In the genomic region with DNA sequence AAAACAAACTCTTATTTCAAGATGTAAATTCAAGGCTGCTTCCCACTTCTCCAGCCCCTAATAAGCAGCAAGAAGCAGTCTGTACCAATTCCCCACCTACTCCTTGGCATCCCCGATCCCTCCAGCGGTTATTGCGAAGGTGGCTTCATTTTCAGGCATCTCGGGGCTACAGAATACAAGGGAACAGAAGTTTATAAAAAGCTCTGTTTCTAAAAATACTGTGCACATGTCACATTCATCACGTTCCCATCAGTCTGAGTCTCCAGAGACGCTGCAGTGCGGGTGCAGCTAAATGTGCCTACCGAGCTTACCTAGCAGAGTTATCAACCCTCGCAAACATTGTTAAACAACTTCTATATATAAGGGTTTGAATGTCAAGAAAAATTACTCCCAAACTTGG, we compare ENCODE assay signal across 19 mouse cellular contexts. TPM values are rescaled to one million over a fixed set of nuclear protein-coding genes. Genes with fewer than 3 reads are reported as not detected.
DNase-seq lines count a peak whose midpoint lies in the region; ATAC-seq and TF ChIP-seq lines count a peak whose summit lies in the region.
"Had no signal": no experiment of that assay in that cellular context is flagged by ENCODE, and none has a peak within 500 bp of the region (broad histone marks: within the 10 kb centered on the region; RNA-seq: fewer than 3 reads in every experiment).

No protein-coding gene starts in this region.

- H3K9me3 ChIP-seq in forebrain, postnatal 0 days (ENCODE audit: low read length) = no peaks in the 10 kb centered on the region
- no peaks in the 10 kb centered on the region for H3K9me3 ChIP-seq in forebrain, embryonic 14.5 days (replicated peaks; ENCODE audit: control insufficient read depth, low read length)
- H3K9me3 ChIP-seq: forebrain, embryonic 12.5 days; limb, embryonic 15.5 days had no signal

- peak; percentile 25 for DNase-seq in forebrain, postnatal 0 days
- DNase-seq in forebrain, embryonic 14.5 days (ENCODE audit: low spot score) = no peak
- peak; percentile 13 to 36 for DNase-seq in layer of hippocampus, adult 18-20 months (ENCODE audit: low spot score in 2 of 2)
- DNase-seq in layer of hippocampus, postnatal 10 days (ENCODE audit: low spot score in 2 of 2) = no peak
- peak; percentile 10 to 14 for DNase-seq in layer of hippocampus, postnatal 36 days
- peak; percentile 24 for DNase-seq in right cerebral cortex, postnatal 14 days
- DNase-seq in kidney, adult 11 months = no peak
- no peak for DNase-seq in cerebellum, adult 9-10 months
- DNase-seq: cerebellum, postnatal 14 days; kidney, postnatal 25 days; lung, embryonic 14.5 days had no signal

- TF ChIP-seq CTCF in forebrain, postnatal 0 days (IDR thresholded peaks at IDR 0.05; ENCODE audit: low read depth) = no peak

- no peaks in the 10 kb centered on the region for H3K27me3 ChIP-seq in forebrain, postnatal 0 days (ENCODE audit: insufficient read depth, low read length)
- H3K27me3 ChIP-seq in forebrain, embryonic 14.5 days (replicated peaks; ENCODE audit: control insufficient read depth, insufficient read depth, low read length) = no peaks in the 10 kb centered on the region
- H3K27me3 ChIP-seq: forebrain, embryonic 12.5 days; limb, embryonic 15.5 days had no signal

- H3K36me3 ChIP-seq in forebrain, postnatal 0 days (ENCODE audit: insufficient read depth) = no peaks in the 10 kb centered on the region
- no peaks in the 10 kb centered on the region for H3K36me3 ChIP-seq in forebrain, embryonic 14.5 days (ENCODE audit: control insufficient read depth, insufficient read depth, low read length)
- H3K36me3 ChIP-seq: forebrain, embryonic 12.5 days; limb, embryonic 15.5 days had no signal

- no peaks in the 10 kb centered on the region for H3K4me1 ChIP-seq in forebrain, postnatal 0 days (ENCODE audit: insufficient read depth)
- no peaks in the 10 kb centered on the region for H3K4me1 ChIP-seq in forebrain, embryonic 14.5 days (ENCODE audit: control insufficient read depth, insufficient read depth, low read length)
- H3K4me1 ChIP-seq: forebrain, embryonic 12.5 days; limb, embryonic 15.5 days had no signal

- H3K4me2 ChIP-seq in forebrain, postnatal 0 days (ENCODE audit: low read depth) = no peak overlapping the region
- no peak overlapping the region for H3K4me2 ChIP-seq in forebrain, embryonic 14.5 days (ENCODE audit: low read length)
- H3K4me2 ChIP-seq: forebrain, embryonic 12.5 days; limb, embryonic 15.5 days; lung, embryonic 14.5 days had no signal

- no peak overlapping the region for H3K4me3 ChIP-seq in forebrain, postnatal 0 days (ENCODE audit: low read depth, low read length)
- no peak overlapping the region for H3K4me3 ChIP-seq in forebrain, embryonic 14.5 days (ENCODE audit: low read depth, low read length)
- H3K4me3 ChIP-seq: forebrain, embryonic 12.5 days; limb, embryonic 15.5 days had no signal

- 68% methylated on average over 9 of the region's 9 CpGs for WGBS in forebrain, postnatal 0 days
- 83% methylated on average over 9 of the region's 9 CpGs for WGBS in forebrain, embryonic 14.5 days

- no peak for ATAC-seq in forebrain, postnatal 0 days
- ATAC-seq in forebrain, embryonic 14.5 days = no peak
- ATAC-seq: inflammation-experienced regulatory T-cells, adult 6 months; Patski had no signal

- H3K27ac ChIP-seq in forebrain, postnatal 0 days (ENCODE audit: low read depth, low read length) = no peak overlapping the region
- H3K27ac ChIP-seq in forebrain, embryonic 14.5 days (ENCODE audit: low read depth, low read length) = no peak overlapping the region
- H3K27ac ChIP-seq: forebrain, embryonic 12.5 days; limb, embryonic 15.5 days had no signal

- H3K9ac ChIP-seq in forebrain, postnatal 0 days = no peak overlapping the region
- H3K9ac ChIP-seq in forebrain, embryonic 14.5 days (ENCODE audit: low read length) = no peak overlapping the region
- H3K9ac ChIP-seq: forebrain, embryonic 12.5 days; limb, embryonic 15.5 days; lung, embryonic 14.5 days had no signal

RNA-seq across cellular contexts. Expression of gene Ddx17, which starts 15.9 kb away (rescaled TPM):
- 373 and 392 TPM in 2 replicates for total RNA-seq in forebrain, postnatal 0 days (2014; rRNA removed)
- polyA plus RNA-seq in forebrain, postnatal 0 days (2015; fragmentation: Nextera tagmentation; extraction: Ambion mirVana) = 21.5 and 26.5 TPM in 2 replicates
- 88.7 and 97.1 TPM in 2 replicates for polyA plus RNA-seq in forebrain, embryonic 14.5 days (2014; fragmentation: Nextera tagmentation; extraction: Ambion mirVana)
- total RNA-seq in layer of hippocampus, adult 18-20 months (2021) = 100 to 1,000 TPM; 277 to 299 TPM
- total RNA-seq in layer of hippocampus, postnatal 10 days (2021) = 100 to 1,000 TPM; 381 to 420 TPM
- total RNA-seq in layer of hippocampus, postnatal 36 days (2021) = 100 to 1,000 TPM; 311 to 331 TPM

RNA-seq across cellular contexts. Expression of gene Dmc1, which starts 42.5 kb away (rescaled TPM):
- total RNA-seq in forebrain, postnatal 0 days (2014; rRNA removed) = 1.8 and 3.2 TPM in 2 replicates
- polyA plus RNA-seq in forebrain, postnatal 0 days (2015; fragmentation: Nextera tagmentation; extraction: Ambion mirVana) = 0.44 and 0.49 TPM in 2 replicates
- 0.43 and 0.74 TPM in 2 replicates for polyA plus RNA-seq in forebrain, embryonic 14.5 days (2014; fragmentation: Nextera tagmentation; extraction: Ambion mirVana)
- total RNA-seq in layer of hippocampus, adult 18-20 months (2021) = under 1 TPM; 0.23 to 0.57 TPM
- total RNA-seq in layer of hippocampus, postnatal 10 days (2021) = 1 to 10 TPM; 1.3 to 1.7 TPM
- 1 to 10 TPM; 1.1 to 2.2 TPM for total RNA-seq in layer of hippocampus, postnatal 36 days (2021)
- polyA plus RNA-seq: inflammation-experienced regulatory T-cells, adult 6 months had no signal

RNA-seq across cellular contexts. Expression of gene Kdelr3, which starts 46.2 kb away (rescaled TPM):
- 3.1 and 5.6 TPM in 2 replicates for total RNA-seq in forebrain, postnatal 0 days (2014; rRNA removed)
- 5.3 and 6.8 TPM in 2 replicates for polyA plus RNA-seq in forebrain, postnatal 0 days (2015; fragmentation: Nextera tagmentation; extraction: Ambion mirVana)
- 6.8 and 8.4 TPM in 2 replicates for polyA plus RNA-seq in forebrain, embryonic 14.5 days (2014; fragmentation: Nextera tagmentation; extraction: Ambion mirVana)
- total RNA-seq in layer of hippocampus, adult 18-20 months (2021) = under 1 TPM; 0.45 to 0.53 TPM
- 1 to 10 TPM; 1.0 to 1.3 TPM for total RNA-seq in layer of hippocampus, postnatal 10 days (2021)
- total RNA-seq in layer of hippocampus, postnatal 36 days (2021) = under 1 TPM in 1 of 2 experiments, not detected in 1; 0.32 TPM
- total RNA-seq: megakaryocyte, adult 5-6 weeks had no signal

RNA-seq across cellular contexts. Expression of gene Kcnj4, which starts 57.4 kb away (rescaled TPM):
- 17.3 and 17.8 TPM in 2 replicates for total RNA-seq in forebrain, postnatal 0 days (2014; rRNA removed)
- polyA plus RNA-seq in forebrain, postnatal 0 days (2015; fragmentation: Nextera tagmentation; extraction: Ambion mirVana) = 0.99 and 1.1 TPM in 2 replicates
- polyA plus RNA-seq in forebrain, embryonic 14.5 days (2014; fragmentation: Nextera tagmentation; extraction: Ambion mirVana) = 0.18 TPM in 1 of 2 replicates, not detected in the other
- 10 to 100 TPM; 87.2 to 88.5 TPM for total RNA-seq in layer of hippocampus, adult 18-20 months (2021)
- total RNA-seq in layer of hippocampus, postnatal 10 days (2021) = 10 to 100 TPM; 57.7 to 66.4 TPM
- 10 to 100 TPM; 69.5 to 75.8 TPM for total RNA-seq in layer of hippocampus, postnatal 36 days (2021)
- total RNA-seq: megakaryocyte, adult 5-6 weeks had no signal
- polyA plus RNA-seq: embryonic facial prominence, embryonic 11.5 days; forebrain, embryonic 12.5 days; gonadal fat pad, adult 2 months; inflammation-experienced regulatory T-cells, adult 6 months; limb, embryonic 15.5 days; lung, embryonic 14.5 days; spleen, adult 2 months had no signal

Comparison
In these comparisons a context has a peak if more than half of its experiments do, and no peak if none do; other contexts are left out.
1. DNase-seq: peak in forebrain, postnatal 0 days (single experiment), layer of hippocampus, adult 18-20 months (2 of 2), layer of hippocampus, postnatal 36 days (2 of 2) and right cerebral cortex, postnatal 14 days (single experiment); none in forebrain, embryonic 14.5 days (single experiment), layer of hippocampus, postnatal 10 days (0 of 2), kidney, adult 11 months (single experiment) and cerebellum, adult 9-10 months (single experiment).